Mouse (Mus musculus) urinary bladder, postnatal 10 days (tissue): ENCODE measurements around the gene Golph3.

Source experiments
- DNase-seq: peaks from one replicate; pipeline ENCODE4 v3.0.0; 2022; ENCODE audit warnings: low spot score

The Golph3 gene

DNA sequence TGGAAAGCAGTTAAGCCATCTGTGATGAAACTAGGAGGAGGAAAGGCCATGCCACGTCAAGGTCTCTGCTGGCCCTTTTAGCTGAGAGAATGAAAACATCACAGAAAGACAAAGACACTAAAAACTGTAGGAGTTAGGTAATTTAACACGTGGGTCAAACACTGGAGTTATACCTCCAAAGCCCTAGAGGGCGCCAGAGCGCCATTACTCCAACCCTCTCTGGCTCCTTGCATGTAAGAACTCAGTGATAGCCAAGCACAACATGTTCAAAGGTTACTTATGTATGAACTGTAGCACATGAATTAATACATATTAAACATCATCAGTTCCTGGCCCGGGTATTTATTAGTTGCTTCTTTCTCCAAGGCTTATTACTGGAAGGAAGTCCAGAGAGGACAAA lies 59.3 kb downstream of the Golph3 start:
- no peak for DNase-seq

DNA sequence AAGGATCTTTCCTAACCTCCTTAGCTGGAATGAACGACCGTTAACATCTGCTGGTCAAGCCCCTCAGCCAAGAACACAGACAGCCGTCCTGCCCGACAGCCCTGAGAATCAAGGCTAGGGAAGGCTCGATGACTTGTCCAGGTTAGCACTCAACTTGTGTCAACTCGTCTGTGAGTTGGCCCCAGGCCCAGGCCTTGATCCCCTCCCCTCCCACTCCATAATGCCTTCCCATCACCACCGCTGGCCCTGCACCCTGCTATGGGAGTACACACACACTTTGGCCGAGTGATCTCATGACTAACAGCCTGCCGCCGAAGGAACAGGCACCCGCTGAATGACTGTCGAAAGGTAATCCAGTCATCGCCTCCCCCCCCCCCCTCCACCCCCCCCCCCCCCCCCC lies 63.4 kb downstream of the Golph3 start:
- no peak for DNase-seq

DNA sequence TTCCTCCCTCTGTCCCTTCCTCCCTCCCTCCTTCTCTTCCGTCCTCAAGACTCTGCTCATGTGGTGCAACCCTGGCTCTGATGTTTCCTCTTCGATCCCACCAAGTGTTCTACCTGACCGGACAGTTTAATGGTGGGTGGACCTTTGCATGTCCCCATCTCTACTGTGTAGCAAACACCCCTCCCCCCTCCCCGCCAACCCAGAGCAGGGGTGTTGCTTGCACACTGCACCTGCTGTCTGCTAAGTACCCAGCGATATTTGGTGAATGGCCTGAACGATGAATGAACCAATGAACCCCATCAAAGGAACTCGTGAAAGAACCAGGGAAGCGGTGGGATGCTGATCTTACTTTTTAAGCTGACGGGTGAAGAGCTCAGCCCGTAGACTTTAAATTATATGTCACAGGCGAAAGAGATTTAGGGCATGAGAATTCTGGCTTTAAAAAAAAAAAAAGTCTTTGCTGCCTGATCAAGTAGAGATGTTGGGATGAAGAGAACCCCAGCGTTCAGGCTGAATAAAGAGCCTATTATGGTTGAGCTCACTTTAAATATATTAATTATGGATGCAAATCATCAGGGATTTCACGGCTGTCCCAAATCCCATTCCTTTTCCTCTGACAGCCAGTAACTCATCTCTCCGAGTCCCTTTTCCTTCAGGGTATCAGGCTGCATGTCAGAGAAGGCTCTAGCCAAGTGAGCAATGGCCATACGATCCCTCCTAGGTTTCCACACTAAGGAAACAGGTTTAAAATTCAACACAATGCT lies 67.7 kb downstream of the Golph3 start:
- DNase-seq: no peak

DNA sequence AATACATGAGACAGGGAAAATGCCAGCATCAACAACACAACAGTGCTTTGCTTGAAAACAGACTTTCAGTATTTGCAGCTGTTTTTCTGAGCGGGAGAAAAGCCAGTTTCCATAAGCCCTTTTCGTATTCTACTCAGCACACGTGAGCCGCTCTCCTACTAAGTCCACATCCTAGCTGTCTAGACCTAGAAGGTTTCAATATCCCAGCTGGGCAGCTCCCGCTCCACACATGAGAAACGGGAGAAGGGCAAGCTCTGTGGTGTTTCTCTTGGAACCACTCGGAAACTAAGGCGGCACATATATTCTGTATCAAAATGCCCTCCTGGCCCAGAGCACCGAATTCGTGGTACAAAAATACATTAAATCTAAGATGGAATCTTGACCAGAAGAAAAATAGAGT lies 73.5 kb downstream of the Golph3 start:
- no peak for DNase-seq

DNA sequence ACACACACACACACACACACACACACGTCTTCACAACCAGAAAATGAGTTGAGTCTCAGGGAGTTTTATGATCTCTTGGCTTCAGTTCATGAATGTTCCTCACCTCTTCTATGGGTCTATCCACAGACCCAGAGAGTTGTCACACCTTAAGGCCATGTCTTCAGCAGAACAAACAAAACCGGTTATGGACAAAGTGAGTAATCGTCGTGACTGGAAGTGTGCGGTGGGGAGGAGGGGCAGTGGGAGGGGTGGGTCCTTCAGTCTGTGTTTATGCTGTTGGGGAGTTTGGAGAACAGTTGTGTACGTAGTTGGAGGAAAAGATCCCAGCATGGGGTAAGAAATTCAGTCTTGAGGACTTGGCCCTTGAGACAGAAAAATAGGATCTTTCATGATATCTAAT lies 75.8 kb downstream of the Golph3 start:
- no peak for DNase-seq
